Mouse (Mus musculus): Measurements from ENCODE around the gene Srl. TPM values are rescaled to one million over a fixed set of nuclear protein-coding genes. Genes with fewer than 3 reads are reported as not detected.

The Srl gene
- total and polyA plus RNA-seq, 3 experiments = 44.6 to 88.8 (median 71.3) TPM

DNA sequence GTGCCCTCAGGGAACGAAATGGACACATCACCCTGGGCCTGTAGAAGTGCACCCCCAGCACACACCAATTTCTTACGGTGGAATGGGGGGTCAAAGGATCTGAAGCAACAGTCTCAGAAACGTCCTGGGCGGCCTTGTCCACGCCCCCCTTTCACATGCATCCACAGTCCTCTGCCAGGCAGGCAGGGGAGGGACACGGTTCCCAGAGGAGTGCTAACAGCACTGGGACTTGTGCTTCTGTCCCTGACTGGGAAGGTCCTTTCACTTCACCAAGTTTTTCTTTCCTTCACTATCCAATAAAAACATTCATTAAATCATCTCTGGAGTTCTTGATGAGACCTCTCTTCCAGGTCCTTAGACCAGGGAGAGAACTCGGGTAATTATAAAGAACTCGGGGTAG, 20.9 kb downstream of the Srl start:
- DNase-seq (ENCODE audit: extremely low read depth) = no peak
- in situ Hi-C loops (cut with MboI; ENCODE audit: low pct_ligation_motif_present, low pct_unique_long_range_greater_than_20kb, low sequenced_read_pairs) (no loop called here), dilution Hi-C loops (cut with MboI; ENCODE audit: extremely low pct_ligation_motif_present, extremely low pct_unique_long_range_greater_than_20kb, low sequenced_read_pairs) (no loop called here)
- H3K27ac ChIP-seq (ENCODE audit: insufficient read depth, low read depth) = no peak overlapping the region
- H3K4me3 ChIP-seq (replicated peaks in 1 of 3; ENCODE audit: low read depth in 2 of 3, low read length in 2 of 3, poor library complexity in 1 of 3) = no peak overlapping the region
- H3K9me3 ChIP-seq (replicated peaks; ENCODE audit: low read length) = no peaks in the 10 kb centered on the region
- peaks cover 12 to 89% of the 10 kb centered on the region in 2 experiments; a peak in 3 of 4 replicates for H3K4me1 ChIP-seq (ENCODE audit: control insufficient read depth in 1 of 2, insufficient read depth in 2 of 2)
- TF ChIP-seq CTCF (conservative IDR thresholded peaks at IDR 0.05 in 1 of 2, IDR thresholded peaks at IDR 0.05 in 1 of 2; ENCODE audit: low read depth in 2 of 2, low read length in 2 of 2) (no peak), KAT2A (IDR thresholded peaks at IDR 0.05; ENCODE audit: insufficient replicate concordance, low read length) (no peak), TCF12 (IDR thresholded peaks at IDR 0.05; ENCODE audit: low read depth, low read length) (no peak), JUND (conservative IDR thresholded peaks at IDR 0.05; ENCODE audit: low read depth, low read length) (no peak), USF1 (IDR thresholded peaks at IDR 0.05; ENCODE audit: low read depth, low read length) (no peak), CHD2 (IDR thresholded peaks at IDR 0.05; ENCODE audit: low read length) (no peak), EP300 (IDR thresholded peaks at IDR 0.05; ENCODE audit: low read length) (no peak), MAFK (IDR thresholded peaks at IDR 0.05; ENCODE audit: insufficient replicate concordance, low read length) (no peak)
- peaks cover 0 to 39% of the 10 kb centered on the region in 2 experiments for H3K36me3 ChIP-seq (replicated peaks in 1 of 2; ENCODE audit: control insufficient read depth in 1 of 2, insufficient read depth in 1 of 2, low read length in 1 of 2)
- H3K27me3 ChIP-seq (replicated peaks) = no peaks in the 10 kb centered on the region
- no peak overlapping the region for H3K9ac ChIP-seq (ENCODE audit: insufficient read depth, low read depth)
- no peaks in the 10 kb centered on the region for H3K79me2 ChIP-seq (replicated peaks; ENCODE audit: control insufficient read depth, extremely low read depth, insufficient read depth, poor library complexity, severe bottlenecking)
- no peak overlapping the region for H3K4me2 ChIP-seq (ENCODE audit: insufficient read depth, low read depth, poor library complexity, severe bottlenecking)

DNA sequence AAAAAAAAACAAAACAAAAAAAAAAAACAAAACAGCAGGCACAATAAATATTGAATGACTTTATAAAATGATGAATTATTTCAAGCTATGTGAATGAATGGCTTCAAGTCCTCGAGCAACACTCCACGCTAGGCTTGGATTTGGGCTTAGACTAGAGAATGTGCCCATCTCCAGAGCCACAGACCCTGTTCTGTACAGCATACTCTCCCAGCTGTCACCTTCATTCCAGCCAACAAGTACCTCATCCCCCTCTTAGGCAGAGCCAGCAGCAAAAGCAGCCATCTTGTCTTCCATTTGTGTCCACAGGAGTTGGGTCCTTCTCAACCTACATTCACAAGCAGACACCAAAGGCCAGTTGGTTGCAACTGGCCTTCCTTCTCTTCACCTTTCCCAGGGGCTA, 21.8 kb downstream of the Srl start:
- no peak overlapping the region for H3K27ac ChIP-seq (ENCODE audit: insufficient read depth, low read depth)
- peaks cover 0 to 38% of the 10 kb centered on the region in 2 experiments for H3K36me3 ChIP-seq (replicated peaks in 1 of 2; ENCODE audit: control insufficient read depth in 1 of 2, insufficient read depth in 1 of 2, low read length in 1 of 2)
- H3K4me3 ChIP-seq (replicated peaks in 1 of 3; ENCODE audit: low read depth in 2 of 3, low read length in 2 of 3, poor library complexity in 1 of 3) = no peak overlapping the region
- H3K9me3 ChIP-seq (replicated peaks; ENCODE audit: low read length) = no peaks in the 10 kb centered on the region
- H3K27me3 ChIP-seq (replicated peaks) = no peaks in the 10 kb centered on the region
- H3K4me2 ChIP-seq (ENCODE audit: insufficient read depth, low read depth, poor library complexity, severe bottlenecking) = no peak overlapping the region
- H3K4me1 ChIP-seq (ENCODE audit: control insufficient read depth in 1 of 2, insufficient read depth in 2 of 2) = peaks cover 8 to 89% of the 10 kb centered on the region in 2 experiments; a peak in 3 of 4 replicates
- dilution Hi-C loops (cut with MboI; ENCODE audit: extremely low pct_ligation_motif_present, extremely low pct_unique_long_range_greater_than_20kb, low sequenced_read_pairs) = no loop called here
- no peak for TF ChIP-seq POLR2A (IDR thresholded peaks at IDR 0.05; ENCODE audit: low read depth, low read length)
- TF ChIP-seq CHD2 (IDR thresholded peaks at IDR 0.05; ENCODE audit: low read length) = no peak
- TF ChIP-seq MXI1 (IDR thresholded peaks at IDR 0.05; ENCODE audit: low read depth, low read length) = no peak
- TF ChIP-seq HCFC1 (IDR thresholded peaks at IDR 0.05; ENCODE audit: low read depth, low read length) = no peak
- TF ChIP-seq NRF1 (IDR thresholded peaks at IDR 0.05; ENCODE audit: low read depth, low read length) = no peak
- no peak for TF ChIP-seq POLR2AphosphoS2 (IDR thresholded peaks at IDR 0.05; ENCODE audit: low read depth, low read length)
- TF ChIP-seq EP300 (IDR thresholded peaks at IDR 0.05; ENCODE audit: low read length) = no peak
- no peak for TF ChIP-seq ZMIZ1 (IDR thresholded peaks at IDR 0.05; ENCODE audit: low read depth, low read length)
- TF ChIP-seq USF2 (conservative IDR thresholded peaks at IDR 0.05; ENCODE audit: low read depth, low read length) = no peak
- TF ChIP-seq TBP (conservative IDR thresholded peaks at IDR 0.05; ENCODE audit: low read depth, low read length) = no peak
- no peak for TF ChIP-seq MYC (IDR thresholded peaks at IDR 0.05; ENCODE audit: low read depth, low read length)
- TF ChIP-seq BHLHE40 (IDR thresholded peaks at IDR 0.05; ENCODE audit: low read depth, low read length) = no peak
- no peak for TF ChIP-seq PAX5 (IDR thresholded peaks at IDR 0.05; ENCODE audit: low read length)
- TF ChIP-seq MEF2A (IDR thresholded peaks at IDR 0.05; ENCODE audit: borderline replicate concordance, low read depth, low read length) = no peak
- H3K79me2 ChIP-seq (replicated peaks; ENCODE audit: control insufficient read depth, extremely low read depth, insufficient read depth, poor library complexity, severe bottlenecking) = no peaks in the 10 kb centered on the region
- in situ Hi-C loops (cut with MboI; ENCODE audit: low pct_ligation_motif_present, low pct_unique_long_range_greater_than_20kb, low sequenced_read_pairs) = no loop called here
- no peak overlapping the region for H3K9ac ChIP-seq (ENCODE audit: insufficient read depth, low read depth)
- DNase-seq (ENCODE audit: extremely low read depth) = no peak
